Mouse (Mus musculus) thymus, postnatal 4 days (tissue): Measurements from ENCODE around the gene Stard3.

Source experiments
- DNase-seq: peaks from one replicate; pipeline ENCODE4 v3.0.0; 2021

Stard3 gene

DNA sequence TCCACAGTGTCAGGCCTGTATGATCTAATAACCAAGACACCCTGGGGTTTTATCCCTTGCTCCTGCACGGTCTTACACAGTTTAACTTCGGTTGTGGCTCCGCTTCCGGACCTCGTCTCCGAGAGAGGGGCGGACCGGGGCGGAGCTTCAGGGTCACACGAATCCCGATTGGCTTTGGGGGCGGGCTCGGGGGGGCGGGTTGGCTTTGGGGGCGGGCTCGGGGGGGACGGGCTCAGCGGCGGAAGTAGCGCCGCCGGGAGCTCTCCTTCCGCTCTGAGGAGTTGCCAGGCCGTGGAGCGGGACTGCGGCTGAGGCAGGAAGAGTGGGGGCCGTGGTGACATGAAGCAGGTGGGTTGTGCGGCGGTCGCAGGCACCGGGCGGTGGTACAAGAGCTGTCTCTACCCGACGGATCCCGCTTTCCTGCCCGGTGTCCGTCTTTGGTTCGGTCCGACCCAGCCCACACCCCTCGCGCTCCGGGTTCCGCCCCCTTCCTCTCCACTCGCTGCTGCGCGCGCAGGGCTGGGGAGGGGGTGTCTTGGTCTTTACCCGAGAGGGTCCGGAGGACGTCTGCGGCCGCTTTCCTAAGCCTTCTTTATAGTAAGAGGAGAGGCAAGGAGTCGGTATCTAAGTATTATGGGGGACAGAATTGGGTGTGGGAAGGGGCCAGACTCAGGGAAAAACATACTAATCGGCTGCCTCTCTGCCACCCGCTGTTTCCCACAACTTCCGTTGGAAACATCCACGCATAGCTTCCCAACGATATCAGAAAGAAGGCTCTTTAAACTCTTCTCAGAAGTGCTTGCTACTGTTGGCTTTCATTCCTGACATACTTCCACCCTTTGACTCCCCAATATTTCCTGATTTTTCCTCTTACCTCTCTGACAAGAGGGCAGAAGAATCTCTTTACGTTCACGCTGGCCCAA is at the start of gene Stard3:
TSS of gene Stard3 (plus strand) at position 208 of the 923 bp plus-strand sequence.
- DNase-seq: peak; percentile 97

GRCm38 (mm10) chr11:98313790-98314323 is 44.3 kb upstream of the Stard3 start:
- DNase-seq: peak; percentile 77

DNA sequence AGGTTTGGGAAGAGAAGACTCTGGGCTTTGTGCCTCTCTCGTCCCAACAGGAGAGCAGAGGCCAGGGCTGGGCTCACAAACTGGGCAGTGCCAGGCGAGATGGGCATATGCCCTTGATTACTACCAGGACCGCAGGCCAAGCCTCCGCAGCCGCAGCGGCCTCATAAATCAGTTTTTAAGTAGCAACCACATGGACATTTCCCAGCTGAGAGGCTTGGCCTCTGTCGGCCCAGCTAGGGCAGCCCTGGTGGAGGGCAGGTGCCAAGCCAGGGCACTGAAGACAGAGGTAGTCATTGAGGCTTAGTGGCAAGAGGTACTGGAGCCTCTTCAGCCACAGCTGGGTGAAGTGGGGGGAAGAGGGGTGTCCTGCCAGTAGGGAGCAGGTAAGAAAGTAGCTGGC is 40.7 kb upstream of the Stard3 start:
- DNase-seq: no peak

GRCm38 (mm10) chr11:98318421-98319116 is 39.6 kb upstream of the Stard3 start:
- no peak for DNase-seq

DNA sequence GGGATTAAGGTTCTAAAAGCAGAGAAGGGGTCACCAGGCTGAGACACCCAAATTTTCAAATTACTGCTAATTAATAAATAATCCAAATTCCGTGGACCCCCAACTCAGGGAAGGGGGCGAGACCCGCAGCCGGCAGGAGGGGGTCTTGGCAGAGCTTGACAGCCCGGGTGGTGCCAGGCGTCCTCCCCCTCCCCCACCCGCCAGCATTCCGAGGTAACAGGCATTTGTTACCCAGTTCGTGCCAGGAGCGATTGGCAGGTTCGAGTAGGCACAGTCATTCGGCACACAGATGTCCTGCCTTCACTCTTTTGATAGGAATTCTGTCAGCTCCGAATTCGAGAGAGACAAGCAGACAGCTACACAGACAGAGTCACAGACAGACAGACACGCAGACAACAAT is 39.0 kb upstream of the Stard3 start:
- DNase-seq: no peak

GRCm38 (mm10) chr11:98319544-98319943 is 38.6 kb upstream of the Stard3 start:
- DNase-seq: no peak

GRCm38 (mm10) chr11:98319944-98320343 is 38.2 kb upstream of the Stard3 start:
- DNase-seq: no peak

- no peak for DNase-seq
Measured at GRCm38 (mm10) chr11:98320381-98320780, 37.8 kb upstream of the Stard3 start.

DNA sequence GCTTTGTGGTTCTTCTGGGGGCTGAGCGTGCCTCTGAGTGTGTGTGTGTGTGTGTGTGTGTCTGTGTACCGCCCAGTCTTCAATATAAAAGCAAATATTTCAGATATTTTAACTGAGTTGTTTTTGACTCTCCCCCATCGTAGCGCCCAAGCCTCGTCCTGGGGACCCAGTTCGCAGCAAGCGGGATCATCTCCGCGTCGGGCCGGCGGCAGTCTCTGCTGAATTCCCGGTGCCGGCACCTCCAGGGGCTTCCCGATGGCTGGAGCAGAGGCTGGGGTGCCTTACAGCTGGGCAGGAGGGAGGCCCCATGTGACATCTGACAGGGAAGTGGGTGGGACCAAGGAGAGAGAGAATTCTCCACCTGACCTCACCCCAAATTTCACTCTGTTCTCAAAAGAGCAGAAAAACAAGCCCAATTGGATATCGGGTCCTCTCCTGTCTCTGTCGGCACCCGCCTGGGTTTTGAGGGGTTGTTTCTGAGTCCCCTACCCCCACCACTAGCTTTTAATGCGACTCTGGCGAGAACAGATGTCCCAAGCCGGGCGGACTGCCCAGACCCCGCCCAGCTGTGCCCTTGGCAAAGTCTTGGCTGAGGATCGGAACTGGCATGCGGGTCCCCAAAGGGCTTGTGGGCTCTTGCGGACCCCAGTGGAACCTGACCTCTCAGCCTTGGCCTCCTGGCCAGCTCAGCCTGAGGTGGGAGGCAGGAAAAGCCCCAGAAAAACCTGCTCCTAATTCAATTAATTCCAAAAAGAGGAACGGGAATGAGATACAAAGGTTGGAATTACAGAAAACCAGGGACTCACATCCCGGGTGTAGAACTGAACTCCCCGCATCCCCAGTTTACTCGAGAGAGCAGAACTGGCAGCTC is 37.1 kb upstream of the Stard3 start:
- no peak for DNase-seq

- DNase-seq: no peak
Measured at GRCm38 (mm10) chr11:98321677-98322003, 36.5 kb upstream of the Stard3 start.

DNA sequence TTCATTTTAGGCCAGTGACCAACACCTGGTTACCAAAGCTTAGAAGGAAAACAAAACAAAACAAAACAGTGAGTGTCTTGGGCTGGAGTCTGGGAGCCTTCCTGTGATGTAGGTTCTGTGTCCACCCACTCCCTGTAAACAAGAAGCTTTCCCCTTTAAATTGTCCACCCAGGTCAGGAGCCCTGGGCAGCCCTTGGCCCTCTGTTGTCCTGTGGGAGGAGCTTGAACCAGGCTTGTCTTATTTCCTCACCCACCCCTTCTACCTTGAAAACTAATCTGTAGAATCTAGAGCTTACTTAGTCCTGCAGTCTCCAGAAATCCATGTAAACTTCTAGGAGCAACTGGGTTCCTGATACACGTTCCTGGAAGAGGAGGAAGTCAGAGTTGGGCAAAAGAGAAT is 36.0 kb upstream of the Stard3 start:
- no peak for DNase-seq

GRCm38 (mm10) chr11:98323136-98323866 is 34.9 kb upstream of the Stard3 start:
- DNase-seq: no peak

DNA sequence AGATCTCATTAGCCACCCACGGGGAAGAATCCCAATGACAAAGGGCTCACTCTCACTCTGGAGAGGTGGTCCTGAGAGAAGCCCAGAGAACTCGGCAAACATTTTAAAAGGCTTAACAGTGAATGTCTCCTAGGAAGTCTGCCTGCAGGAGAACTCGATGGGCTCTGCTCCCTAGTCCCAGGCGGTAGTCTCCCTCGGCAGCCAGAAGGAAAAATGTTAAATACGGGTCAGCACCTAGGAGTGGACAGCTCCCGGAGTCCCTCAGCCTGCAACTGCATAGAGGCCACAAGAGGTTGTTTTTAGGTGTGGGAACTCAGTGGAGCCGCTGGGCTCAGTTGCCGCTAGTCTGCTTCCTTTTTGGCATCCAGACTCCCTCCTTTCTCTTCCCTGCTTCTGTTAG is 34.2 kb upstream of the Stard3 start:
- DNase-seq: peak; percentile 44

DNA sequence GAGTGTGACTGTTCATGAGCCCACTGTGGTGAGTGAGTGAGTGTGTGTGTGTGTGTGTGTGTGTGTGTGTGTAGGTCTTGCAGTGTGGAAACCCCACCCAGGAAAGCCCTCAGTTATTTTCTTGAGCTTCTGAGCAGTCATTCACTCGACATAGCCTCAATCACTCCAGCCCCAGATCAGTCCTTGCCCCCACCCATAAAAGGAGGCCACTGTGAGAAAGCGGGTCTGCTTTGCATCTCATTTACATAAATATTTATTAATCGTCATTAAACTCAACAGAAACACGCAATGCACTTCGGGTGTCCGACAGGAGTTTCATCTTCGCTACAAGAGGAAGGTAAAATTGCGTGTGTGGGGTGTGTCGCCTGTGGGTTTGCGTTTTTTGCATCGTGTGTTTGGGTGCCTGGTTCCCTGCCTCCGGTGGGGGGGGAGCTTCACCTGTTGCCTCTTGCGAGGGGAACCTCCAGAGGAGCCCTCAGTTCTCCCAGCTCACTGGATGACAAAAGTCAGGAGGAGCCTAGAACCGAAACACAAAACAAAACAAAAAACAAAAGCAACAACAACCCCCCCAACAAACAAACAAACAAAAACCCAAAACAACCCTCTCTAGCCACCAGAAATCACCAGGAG is 32.9 kb upstream of the Stard3 start:
- no peak for DNase-seq

DNA sequence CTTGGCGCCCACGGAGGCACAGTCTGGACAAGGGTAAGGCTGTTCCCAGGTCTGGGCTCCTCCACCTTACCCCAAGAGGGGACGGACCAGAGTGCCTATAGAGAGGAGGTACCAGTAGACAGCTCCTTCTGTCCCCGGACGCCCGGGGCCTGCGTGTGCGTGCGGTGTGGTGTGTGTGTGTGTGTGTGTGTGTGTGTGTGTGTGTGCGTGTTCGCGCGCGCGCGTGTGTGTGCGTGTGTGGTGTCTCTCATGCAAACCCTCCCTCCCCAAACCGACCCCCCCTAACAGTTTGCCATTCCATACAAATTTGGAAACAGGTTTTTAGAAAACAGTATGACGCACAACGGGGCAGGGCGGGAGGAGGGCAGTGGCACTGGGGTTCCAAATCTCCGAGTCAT is 32.3 kb upstream of the Stard3 start:
- no peak for DNase-seq

- no peak for DNase-seq
Measured at GRCm38 (mm10) chr11:98326741-98327135, 31.4 kb upstream of the Stard3 start.

GRCm38 (mm10) chr11:98327136-98328030 is 30.8 kb upstream of the Stard3 start:
- DNase-seq: peak; percentile 33

GRCm38 (mm10) chr11:98328031-98328370 is 30.2 kb upstream of the Stard3 start:
- DNase-seq: peak; percentile 31

DNA sequence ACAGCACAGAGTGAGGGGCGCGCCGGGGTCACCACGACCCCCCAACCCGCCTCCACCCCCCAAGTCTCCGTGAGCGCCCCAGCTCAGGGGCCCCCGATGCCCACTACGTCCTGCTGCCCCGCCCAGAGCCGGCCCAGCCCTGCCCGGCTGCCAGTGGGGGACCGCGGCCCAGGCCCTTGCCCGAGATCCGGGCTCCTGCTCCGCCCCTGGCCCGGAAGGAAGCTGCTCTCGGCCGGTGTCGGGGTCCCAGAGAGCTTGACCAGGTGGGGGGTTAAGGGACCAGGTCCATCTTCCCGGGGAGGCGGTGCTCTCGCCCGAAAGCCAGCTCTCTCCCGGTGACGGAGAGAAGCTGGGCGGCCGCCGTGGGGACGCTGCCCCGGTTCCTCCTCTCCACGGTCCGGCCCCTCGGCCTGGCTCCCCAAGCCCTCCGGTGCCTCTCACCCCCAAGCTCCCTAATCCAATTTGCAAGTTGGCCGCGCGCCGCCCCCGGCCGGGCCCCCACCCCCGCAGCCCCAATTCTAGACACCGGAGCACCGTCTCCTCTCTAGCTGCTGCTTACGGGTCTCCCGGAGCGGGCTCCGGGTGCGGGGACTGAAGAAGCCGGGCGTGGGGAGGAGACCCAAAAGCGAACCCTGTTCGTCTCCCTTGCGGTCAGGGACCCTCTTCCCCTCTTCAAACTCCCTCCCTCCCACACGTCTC is 29.6 kb upstream of the Stard3 start:
- DNase-seq: no peak
